Mouse (Mus musculus): ENCODE data around the gene Fam172a.

The Fam172a gene

GRCm38 (mm10) chr13:78215223-78215622, 513.4 kb downstream of the Fam172a start:
- DNase-seq (ENCODE audit: extremely low spot score) = no peak

Measured in embryo, embryonic 9.5 days (tissue).